Mouse (Mus musculus): Measurements from ENCODE around the gene Sort1.

Gene Sort1

DNA sequence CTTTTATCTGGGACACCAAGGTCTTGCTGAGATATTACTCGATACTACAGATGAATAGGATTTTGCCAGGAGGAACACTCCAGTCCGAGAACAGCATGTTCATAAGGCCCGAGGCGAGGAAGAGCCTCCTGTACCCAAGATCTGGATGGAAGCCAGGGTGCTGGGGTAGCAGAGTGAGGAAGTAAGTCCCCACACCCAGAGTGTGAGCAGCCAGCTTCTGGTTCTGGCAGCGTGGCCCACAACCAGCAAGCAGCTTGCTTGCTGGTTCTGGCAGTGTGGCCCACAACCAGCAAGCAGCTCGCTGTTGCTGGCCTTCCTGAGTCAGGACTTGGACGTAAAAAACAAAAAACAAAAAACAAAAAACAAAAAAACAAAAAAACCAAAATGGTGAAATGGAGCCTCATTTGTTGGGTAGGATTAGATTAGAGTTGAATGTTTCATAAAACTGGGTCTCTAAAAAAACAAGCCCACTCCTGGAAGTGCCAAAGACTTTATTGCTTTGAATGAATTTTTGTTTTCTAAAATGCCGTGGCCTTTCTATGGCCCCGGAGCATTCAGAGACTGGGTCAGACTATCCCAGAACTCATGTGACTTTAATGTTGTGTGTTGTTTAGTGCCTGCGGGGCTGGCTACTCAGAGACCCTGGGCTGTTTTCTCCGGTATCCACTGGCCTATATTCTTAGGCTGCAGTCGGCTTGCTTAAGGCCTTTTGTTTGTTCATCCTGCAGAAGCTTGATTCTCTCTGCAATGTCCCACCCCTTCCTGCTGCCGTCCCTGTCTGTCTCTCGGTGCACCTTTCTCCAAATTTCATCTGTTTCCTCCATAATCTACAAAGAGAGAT lies 11.7 kb downstream of the Sort1 start:
- in situ Hi-C loops (cut with MboI, MseI): no loop called here

DNA sequence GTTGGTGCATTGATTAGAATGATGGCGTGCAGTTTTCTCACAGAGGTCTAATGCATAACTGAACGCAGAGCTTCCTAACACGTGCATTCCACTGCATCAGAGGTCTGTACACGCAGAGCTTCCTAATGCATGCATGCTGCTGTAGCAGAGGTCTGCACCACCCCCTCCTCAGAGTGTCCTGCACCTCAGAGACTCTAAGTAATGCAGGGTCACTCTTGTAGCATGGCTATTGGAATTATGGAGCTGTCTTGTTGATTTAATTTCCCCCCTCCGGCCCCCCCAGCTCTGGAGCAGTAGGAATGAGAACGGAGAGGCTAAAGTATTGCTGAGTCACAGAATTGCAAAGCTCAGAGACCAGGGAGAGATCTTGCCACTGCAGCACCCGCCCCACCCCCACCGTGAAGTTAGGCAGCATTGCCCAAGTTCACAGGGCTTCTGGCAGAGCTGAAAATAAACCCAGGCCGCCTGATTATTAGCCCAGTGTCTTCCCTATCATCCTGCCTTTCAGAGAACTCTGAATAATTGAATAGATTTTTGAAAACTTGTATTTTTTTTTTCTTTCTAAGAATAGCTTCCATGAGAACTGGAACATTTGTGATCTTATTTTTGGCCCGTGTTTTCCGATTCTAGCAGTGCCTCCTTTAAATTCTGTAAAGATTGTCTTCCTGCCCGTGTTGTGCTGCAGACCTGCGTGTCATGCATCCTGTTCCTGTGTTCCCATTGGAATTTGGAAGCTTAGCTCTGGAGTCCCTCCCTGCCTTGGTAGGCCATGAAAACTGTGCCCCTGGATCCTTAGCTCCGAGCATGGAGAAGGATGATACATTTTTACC lies 12.6 kb downstream of the Sort1 start:
- in situ Hi-C loops (cut with MboI, MseI): no loop called here

DNA sequence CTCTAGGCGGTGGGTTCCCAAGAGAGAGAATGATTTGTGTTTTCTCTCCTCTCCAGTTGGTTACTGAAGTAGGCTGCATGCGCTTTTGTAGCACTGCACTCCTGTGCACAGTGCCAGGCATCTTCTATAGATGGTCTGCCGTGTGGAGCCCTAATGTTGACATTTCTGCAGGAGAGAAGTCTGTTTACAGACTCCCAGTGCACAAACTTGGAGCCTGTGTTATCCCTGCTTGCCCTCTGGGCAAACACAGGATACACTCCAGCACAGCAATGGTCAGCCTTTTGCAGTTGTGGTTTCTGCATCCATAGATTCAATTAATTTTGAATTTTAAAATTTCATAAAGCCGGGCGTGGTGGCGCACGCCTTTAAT lies 13.2 kb downstream of the Sort1 start:
- in situ Hi-C loops (cut with MboI, MseI): no loop called here

DNA sequence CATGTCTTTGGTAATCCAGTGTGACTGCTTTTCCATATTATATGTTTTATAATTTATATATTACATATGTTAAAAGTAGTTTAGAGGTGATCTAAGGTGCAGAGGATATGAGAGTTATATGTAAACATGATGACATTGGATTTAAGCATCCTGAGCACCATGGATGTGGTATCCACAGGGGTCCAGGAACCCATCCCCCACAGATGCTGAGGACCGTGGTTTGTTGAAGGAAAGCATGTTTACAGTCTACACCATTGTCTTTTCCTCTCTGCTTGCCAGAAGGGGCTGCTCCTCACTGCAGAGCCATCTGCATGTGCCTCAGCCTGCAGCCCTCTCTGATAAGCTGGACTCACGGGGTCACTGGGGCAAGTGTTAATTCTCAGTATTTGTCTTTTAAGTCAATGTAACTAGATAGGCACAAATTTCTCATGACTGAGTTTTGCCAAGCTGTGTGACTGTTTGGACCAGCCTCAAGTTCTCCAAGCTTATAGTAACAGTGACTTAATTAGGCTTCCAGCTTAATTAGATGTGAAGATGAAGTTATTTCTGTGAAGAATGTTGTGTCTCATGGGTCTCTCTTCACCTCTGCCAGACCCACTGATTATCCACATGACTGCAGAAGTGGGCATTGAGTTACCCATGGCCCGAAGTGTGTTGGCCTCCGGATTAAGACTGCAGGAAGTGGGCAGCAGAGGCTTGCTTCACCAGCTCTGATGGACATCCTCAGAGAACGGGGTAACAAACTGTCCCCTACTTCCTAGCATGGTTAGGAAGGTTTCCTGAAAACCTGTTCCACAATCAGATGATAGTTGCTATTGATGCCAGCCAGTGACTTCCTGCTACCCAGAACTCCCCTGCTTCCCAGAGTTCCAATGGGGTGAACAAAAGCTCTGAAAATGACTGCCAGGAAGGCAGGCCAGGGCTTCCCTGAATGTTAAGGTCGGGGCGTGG lies 14.0 kb downstream of the Sort1 start:
- in situ Hi-C loops (cut with MboI, MseI): no loop called here

DNA sequence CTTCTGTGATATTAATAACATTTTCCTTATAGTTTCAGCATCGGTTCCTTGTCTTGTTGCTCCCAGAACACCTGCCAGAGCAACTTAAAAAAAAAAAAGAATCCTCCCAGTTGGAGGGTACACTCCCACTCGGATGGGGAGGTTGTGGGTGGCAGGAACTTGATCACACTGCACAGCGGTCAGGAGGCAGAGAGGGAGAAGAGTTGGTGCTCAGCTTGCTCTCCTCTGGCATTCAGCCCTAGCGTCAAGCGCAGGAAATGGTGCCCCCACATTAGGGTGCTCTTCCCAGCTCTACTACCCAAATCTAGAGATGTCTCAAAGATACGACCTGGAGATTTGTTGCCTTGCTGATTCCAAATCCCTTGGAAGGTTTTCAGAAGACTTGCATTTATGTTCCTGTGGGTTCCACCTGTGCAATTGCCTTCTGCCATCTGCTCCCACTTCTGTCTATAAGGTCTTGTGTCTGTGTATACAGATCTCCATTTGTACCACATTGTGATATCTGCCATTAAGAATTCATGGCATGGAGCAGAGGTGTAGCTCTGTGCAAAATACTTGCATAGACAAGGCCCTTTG lies 16.7 kb downstream of the Sort1 start:
- in situ Hi-C loops (cut with MboI, MseI): no loop called here

DNA sequence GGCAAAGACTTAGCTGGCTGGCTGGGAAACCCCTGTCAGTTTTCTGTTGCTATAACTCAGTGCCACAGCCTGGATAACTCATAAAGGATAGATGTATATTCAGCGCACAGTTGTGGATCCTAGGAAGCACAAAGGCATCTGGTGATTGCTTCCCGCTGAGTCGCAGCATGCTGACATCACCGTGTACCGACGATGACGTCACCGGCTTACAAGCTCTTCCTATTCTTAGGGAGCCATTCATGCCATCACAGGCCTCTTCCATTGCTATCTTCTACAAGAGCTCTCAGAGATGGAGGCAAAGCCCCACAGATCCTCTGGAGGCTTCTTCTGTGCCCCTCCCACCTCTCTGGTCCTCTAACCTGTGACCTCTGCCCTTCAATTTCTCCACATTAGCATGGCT lies 19.8 kb downstream of the Sort1 start:
- in situ Hi-C loops (cut with MboI, MseI): no loop called here

DNA sequence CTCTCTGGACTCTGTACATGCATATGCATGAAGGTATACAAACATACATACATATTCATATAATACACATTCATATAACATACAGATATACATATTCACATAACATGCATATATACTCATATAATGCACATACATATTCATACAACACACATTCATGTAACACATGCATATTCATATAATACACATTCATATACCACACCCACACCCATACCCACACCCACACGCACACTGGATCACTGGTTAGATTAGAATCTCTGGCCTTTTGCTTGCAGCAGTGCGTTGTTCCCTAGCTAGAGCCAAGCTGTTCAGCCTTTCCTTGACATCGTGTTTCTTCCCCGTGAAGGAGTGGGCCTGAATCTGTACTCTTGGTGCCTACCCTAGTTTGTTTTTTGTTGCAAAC lies 20.9 kb downstream of the Sort1 start:
- in situ Hi-C loops (cut with MboI, MseI): no loop called here

DNA sequence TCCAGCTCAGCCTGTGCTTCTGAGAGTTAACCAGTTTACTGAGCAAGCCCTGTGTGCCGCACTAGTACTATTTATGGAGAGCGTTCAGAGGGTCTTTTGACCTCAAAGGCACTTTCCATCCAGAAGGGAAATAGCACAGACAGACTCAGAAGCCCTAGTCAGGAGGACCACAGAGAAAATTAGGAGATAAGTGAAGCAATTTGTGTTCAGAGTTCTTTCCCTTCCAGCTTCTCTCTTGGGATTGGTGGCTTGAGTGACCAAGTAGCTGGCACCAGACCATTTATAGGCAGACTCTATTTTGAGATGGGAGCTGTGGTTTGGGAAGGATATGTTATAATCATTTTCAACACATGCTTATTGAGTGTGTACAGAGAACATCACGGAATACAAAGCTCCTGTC lies 22.5 kb downstream of the Sort1 start:
- in situ Hi-C loops (cut with MboI, MseI): no loop called here

DNA sequence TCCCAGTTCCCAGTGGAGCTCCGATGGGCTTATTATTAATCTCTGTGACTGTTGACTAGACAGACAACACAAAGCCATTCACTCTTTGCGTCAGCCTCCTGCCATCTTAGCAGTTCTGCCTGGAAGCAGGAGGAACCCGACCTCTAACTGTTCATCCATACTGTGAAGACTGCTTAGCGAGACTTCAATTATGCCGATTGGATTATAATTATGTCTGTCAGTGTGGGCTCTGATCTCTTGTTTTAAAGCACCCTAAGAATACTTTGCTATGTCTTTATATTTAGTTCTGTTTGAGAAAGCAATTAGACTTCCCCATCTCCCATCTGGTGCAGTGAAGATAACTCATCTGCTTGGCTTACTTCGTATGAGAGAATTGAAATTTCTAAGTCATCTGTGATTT lies 23.6 kb downstream of the Sort1 start:
- in situ Hi-C loops (cut with MboI, MseI): no loop called here

DNA sequence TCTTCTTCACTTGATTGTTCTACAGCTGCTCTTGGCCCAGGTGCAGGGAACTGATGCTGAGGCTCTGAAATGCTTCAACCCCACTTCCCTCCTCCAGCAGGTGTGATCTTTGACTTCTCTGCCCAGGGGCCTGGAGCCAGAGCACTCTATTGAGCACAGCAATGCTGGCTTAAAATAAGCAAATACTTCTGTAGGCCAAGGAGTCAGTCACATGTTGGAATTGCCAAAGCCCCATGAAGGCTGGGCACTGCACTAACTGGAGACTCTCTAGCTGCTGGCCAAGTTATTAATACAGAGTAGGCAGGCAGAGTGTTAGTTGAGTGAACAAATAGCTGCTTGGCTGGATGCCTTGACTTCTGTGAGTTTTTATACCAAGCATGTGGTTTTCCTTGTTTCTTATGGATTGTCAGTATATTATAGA lies 27.0 kb downstream of the Sort1 start:
- in situ Hi-C loops (cut with MboI, MseI): no loop called here

DNA sequence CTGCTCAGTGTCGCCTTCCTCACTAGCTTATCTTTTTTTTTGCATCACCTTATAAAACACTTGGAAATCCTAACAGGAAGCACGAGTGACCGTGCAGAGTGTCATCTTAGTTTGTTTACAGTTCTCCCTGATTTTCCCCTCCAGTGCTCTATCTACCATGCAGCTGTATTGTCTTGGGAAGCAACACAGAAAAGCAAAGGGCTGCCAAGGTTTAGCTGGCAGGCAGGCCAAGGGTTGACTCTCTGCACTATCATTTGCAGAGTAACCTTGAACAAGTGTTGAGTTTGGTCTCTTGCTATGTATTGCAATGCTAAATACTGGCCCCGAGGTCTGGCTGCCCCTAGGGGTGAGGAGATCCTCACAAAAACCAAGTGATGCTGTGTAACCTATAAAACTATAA lies 27.8 kb downstream of the Sort1 start:
- in situ Hi-C loops (cut with MboI, MseI): no loop called here

DNA sequence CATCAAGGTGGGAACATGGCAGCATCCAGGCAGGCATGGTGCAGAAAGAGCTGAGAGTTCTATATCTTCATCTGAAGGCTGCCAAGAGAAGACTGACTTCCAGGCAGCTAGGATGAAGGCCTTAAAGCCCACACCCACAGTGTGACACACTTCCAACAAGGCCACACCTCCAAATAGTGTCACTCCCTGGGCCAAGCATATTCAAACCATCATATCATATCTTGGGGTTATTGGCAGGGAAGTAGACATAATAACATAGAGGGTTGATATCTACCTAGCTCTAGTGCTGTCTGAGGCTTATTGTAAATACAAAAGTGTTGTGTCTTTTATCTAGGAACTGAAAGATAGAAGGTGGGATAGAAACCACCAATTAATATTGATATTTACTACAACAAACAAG lies 28.5 kb downstream of the Sort1 start:
- in situ Hi-C loops (cut with MboI, MseI): no loop called here

DNA sequence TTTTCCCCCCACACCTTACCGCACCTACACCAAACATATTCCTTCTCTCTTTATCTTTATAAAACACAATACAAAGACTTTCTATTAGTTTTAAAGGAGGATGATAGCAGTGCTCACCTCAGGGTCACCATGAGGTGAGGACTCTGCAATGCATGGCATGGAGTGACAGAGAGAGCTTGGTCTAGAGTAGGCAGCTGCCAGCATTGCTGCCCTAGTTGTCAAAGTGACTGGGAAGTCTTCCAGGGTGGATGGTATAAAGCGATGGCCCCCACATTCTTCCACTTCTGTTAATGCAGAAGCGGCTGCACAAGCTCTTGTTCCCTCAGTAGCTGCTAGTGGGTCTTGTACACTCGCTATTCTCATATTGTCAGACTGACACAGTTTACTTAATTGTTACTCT lies 29.3 kb downstream of the Sort1 start:
- in situ Hi-C loops (cut with MboI, MseI): no loop called here

DNA sequence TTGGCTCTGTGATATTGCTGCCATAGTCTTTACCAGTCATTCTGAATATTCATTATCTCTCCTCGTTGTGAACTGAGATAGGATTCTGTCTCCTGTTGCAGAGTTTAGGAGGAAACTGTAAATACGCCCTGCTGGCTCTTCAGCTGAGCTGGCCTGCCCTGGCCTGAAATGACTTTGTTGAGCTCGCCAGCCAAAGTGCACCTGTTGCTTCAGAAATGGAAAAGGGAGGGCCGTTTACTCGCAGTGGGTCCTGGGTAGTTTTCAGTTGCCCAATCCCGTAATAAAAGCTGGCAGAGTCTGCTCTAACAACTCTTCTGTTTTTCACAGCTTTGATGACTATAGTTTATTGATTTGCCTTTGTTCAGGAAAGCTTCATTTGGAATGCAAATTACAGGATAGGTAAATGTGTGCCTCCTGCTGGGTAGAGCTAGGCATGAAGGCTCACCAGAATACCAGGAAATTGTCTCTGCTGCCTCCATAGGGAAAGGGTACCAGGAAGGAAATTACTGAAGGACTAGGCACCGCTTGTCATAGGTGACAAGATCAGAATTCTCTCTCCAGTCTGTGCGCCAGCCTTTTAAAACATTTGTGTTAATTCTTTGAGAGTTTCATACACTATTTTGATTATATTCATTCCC lies 30.3 kb downstream of the Sort1 start:
- in situ Hi-C loops (cut with MboI, MseI): no loop called here

DNA sequence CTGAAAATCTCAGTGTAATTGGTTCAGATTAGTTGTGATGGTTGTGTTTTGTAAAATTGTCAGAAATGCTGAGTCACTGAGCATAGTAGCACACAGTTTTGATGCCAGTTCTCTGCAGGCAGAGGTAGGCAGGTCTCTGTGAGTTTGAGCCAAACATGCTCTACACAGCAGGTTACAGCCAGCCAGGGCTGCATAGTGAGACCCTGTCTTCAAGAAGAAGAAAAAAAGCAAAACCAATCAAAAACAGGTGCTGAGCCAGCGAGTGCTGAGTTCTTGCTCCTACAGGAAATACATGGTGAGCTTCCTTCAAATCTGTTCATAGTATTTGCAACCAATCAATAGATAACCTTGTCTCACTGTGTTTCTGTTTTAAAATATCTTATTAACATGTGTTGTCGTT lies 34.6 kb downstream of the Sort1 start:
- in situ Hi-C loops (cut with MboI, MseI): no loop called here

DNA sequence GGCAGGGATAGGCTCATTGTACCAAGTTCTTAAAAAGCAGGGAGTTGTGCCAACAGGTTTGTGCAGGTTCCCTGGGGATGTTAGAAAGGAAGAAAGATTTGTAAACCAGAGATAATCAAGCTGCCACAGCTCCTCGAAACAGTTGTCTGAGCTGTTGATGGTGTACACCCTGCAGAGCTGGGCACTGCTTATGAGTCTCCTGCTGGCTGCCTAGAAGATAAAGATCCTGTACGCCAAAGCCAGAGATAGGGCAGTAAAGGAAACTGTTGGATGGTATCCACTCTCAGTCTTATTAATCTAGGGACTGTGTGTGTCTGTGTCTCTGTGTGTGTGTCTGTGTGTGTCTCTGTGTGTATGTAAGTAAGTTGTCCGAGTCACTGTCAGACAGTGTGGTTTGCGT lies 37.8 kb downstream of the Sort1 start:
- in situ Hi-C loops (cut with MboI, MseI): no loop called here

DNA sequence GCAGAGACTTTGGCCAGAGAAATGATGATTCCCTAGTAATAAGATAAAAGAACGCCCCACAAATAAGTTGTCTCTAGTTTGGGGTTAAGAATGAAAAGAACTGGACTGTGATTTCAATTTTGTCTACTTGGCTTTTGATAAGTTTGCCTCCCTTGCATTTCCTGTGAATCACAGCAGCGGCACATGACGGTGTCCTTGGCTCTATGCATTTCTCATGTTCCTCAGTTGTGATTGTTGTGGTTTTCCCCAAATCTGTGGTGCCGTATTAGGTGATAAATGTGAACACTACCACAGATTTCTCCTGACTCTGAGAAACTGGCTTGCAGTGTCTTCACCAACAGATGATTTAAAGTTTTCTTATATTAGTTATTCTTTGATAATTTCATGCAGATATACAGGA lies 38.3 kb downstream of the Sort1 start:
- in situ Hi-C loops (cut with MboI, MseI): no loop called here

DNA sequence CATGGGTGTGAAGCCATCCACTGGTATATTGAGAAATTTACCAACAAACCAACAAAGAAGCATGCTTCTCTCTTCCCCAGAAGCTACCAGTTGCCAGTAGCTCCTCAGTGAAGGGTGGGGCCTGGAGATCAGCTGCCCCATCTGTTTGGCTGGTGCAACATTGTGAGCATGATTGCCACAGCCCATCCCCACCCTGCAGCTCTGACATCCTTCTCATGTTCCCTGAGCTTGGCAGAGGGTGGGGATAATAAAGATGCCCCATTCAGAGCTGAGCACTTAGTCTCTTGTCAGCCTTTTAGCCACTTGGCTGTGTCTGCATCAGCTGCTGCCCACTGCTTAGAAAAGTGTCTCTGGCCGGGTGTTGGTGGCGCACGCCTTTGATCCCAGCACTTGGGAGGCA lies 39.1 kb downstream of the Sort1 start:
- in situ Hi-C loops (cut with MboI, MseI): no loop called here

DNA sequence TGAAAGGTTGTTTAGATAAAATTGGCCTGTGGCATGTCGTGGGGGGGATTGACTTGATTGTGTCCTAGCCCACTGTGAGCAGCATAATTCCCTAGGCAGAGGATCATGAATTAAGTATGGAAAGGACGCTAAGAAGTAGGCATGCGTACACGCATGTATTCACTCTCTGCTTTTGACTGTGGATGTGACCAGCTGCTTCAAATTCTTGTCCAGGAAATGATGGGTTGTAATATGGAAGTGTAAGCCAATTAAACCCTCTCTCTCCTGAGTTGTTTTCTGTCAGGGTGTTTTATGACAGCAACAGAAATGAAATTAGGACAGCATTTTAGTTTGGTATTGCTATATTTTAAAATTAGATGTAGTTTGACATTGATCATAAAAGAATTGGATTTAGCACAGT lies 41.0 kb downstream of the Sort1 start:
- in situ Hi-C loops (cut with MboI, MseI): no loop called here

DNA sequence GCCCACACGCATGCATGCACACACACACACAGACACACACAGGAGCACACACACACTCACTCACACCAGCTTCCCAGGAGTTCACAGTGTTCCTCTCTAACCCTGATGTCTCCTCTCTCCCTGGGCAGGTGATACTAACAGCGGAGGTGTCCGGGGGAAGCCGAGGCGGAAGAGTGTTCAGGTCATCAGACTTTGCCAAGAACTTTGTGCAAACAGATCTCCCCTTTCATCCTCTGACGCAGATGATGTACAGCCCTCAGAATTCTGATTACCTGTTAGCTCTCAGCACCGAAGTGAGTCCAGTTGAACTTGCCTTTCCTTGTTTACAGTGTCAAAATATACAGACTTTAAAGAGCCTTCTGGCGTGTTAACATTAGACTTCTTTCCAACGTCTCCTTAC lies 41.6 kb downstream of the Sort1 start:
- in situ Hi-C loops (cut with MboI, MseI): no loop called here

DNA sequence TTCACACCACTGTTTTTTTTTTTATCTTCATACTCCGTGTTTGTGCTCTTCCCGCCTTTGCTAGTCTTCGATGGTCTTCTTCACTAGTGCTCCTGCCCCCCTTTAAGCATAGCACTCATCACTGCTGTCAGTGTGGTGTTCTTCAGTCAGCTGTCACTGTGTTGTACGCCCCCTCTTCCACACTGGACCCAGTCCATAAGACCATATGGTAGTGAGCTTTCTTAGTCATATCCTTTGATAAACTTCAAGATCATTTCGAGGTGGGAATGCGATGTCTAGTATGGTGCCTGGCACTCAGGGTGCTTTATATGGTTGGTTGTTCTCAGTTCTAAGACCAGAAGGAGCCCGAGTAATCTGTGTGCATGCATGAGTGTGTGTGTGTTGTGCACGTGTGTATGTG lies 43.4 kb downstream of the Sort1 start:
- in situ Hi-C loops (cut with MboI, MseI): no loop called here

Measured in T-helper 2 cell (primary cell).